Mouse (Mus musculus) testis, postnatal 10 days (tissue): Measurements from ENCODE around the gene Ids.
"Not testable (repeated sequence)": the region's sequence is repeated elsewhere in the genome, so short reads cannot be mapped to it uniquely, and the experiment has no call there.

ENCODE experiments used
- DNase-seq: peaks from one replicate; pipeline ENCODE4 v3.0.0; 2021; ENCODE audit warnings: low spot score

The Ids gene

DNA sequence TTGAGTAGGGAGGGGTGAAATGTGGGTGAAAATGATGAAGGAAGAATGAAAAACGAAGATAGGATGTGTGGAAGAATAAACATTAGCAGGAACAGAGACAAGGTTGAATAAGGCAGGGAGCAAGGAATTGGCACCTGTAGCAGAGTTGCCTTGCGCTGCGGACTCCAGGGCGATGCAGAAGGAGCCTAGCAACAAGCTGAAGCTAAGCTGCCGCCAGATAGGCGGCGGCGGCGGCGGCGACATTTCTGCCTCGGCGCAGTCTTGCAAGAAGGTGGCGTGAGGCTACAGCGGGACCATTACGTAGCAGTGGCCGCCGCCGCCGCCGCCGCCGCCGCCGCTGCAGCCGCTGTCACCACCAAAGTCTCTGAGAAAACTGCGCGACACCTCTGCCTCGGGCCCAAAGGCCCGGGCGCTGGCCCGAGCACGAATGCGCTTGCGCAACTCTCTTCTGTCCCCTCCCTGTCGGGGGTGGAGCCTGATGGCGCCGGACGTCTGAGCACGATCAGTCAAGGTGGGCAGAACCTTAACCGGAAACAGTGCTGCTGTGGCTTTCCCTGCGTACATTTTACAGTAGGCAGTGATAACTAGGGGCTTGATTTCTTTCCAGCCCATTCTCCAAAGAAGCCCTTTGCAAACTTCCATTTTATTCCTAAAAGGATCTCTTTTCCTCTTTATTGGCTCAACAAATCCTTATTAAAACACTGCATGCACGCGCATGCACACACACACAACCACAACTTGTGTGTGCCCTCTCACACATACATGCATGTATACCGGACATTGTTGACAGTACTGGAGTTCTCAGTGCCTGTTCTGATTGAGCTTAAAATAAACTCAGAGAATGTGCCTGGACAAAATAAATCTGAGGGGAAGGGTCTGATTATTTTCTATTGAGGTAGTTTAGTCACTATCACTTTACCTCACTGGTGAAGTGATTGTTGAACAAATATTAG lies at the start of gene Ids:
Gene Ids, minus strand, starts transcription at position 424 of the 953 bp plus-strand sequence.
- peak; percentile 86 for DNase-seq

DNA sequence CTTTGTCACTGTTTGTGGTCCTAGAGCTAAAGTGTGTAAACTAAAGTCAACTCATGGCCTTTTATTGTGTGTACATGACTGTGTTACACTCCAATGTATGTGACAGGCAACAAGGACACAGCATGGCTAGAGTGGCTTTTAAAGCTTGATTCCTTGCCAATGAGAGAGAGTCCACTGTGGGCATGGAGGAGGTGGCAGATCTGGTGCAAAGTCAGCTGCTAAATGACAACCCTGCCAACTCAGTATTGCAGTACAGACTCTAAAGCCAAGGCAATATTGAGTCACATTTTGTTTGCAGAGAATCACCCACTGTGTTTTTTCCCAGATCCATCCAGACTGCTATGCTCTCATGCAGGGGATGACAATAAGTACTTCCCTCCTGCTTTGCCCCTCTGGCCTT lies 27.8 kb upstream of the Ids start:
- not testable (repeated sequence) for DNase-seq

DNA sequence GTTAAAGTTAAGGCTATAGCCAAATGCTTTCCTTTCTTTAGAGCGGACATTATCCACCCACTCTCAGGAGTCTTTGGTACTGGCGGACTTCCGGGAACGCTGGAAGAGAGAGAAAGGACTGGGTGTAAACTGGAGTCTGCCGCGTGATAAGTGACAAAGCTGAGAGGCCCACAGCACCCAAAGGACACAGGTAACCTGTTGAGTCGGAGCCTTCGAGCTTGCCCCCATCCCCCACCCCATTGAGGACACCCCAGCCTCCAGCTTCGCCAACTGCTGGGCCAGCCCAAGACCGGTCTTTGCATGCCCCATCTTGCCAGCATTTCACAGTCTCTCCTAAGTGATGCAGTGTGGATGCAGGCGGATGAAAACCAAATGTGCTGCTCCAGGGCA lies 21.1 kb upstream of the Ids start:
- DNase-seq = peak; percentile 51

DNA sequence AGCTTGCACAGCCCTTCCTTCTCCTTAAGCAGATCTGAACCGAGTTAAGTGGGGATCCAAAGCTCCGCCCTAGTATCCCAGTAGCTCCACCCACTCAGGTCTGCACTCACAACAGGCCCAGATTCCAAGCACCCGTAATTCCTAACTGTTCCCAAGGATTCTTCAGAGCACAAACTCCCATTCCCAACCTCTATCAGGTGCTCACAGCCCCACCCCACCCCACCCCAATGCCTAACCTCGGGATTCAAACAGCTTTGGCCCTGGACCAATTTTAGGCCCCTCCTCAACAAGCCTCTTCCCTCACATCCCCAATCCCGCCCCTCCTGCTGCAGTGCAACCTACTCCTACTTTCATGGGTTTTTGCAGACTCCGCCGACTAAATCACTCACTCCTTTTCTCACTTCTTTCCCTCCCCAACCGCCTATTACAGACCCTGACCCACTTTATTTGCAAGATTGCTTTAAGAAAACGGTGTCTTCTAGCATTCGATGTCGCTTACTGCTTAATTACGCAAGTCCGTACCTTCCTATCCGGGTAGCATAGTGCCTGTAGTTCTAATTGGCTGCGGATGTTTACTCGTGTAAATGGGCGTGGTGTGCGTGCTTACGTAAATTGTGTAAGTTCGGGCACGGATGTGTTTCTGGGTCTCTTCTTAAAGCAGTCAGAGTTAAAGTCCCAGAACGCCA lies 20.5 kb upstream of the Ids start, which contains the start of gene 1110012L19Rik:
Gene 1110012L19Rik, plus strand, starts transcription at position 602 of the 686 bp plus-strand sequence.
- DNase-seq = peak; percentile 62

DNA sequence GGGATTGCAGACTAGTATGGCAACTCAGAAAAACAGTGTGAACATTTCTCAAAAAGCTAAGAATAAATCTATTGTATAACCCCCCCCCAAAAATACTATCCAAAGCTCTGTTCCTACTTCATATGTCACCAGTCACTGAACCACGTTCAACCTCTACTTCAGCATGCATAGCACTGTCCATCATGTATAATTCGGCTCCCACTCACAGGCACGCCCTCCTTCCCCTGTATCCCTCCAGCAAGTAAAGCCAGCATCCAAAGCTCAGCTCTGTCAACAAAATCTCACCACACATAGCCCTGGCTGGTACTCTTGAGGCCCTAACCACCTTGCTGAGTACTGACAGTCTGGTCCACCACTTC lies 20.0 kb upstream of the Ids start:
- no peak for DNase-seq

DNA sequence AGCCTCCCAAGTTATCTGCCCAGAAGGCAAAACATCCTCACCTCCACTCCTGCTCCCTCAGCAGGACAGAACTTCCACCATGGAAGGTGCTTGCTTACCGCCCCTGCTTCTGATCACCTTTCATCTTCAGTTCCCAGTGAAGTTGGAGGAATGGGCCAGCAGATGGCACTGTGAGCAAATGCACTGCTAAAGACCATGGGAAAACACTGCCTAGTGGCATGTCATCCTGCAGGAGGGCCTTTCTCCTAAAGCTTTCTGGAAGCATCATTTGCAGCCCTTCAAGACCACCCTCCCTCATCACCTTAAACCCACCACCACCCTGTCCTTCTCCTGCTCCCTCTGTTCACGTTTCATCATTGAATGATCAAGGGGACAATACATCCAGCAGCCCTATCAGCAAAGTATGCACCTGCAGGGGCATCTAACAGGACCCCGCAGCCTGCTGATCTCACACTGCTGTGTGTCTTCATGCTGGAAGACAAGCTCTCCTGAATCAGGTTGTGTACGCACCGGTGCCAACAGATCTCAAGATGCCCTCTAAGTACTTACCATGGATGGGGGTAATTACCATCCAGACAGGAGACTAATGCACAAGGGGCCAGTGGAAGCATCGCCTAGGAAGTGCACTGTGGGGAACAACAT lies 9.7 kb upstream of the Ids start:
- not testable (repeated sequence) for DNase-seq

DNA sequence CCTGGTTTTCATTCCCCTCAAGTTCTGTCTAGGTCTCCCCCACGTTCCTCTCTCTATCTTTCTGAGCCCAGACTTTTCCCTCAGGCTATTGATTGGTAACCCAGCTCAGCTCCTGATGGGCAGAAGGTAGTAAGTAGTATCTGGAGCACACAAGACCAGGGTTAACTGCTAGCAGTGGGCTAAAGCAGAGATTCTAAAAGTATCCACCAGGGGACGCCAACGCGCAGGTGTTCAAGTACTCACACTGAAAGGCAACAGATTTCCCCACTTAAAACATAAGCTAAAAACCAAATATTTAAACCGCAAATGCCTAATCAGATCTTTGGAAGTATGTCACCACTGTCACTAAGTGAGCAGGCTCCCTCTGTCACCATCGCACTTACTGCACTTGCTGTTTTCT lies 4.9 kb upstream of the Ids start:
- DNase-seq = not testable (repeated sequence)

DNA sequence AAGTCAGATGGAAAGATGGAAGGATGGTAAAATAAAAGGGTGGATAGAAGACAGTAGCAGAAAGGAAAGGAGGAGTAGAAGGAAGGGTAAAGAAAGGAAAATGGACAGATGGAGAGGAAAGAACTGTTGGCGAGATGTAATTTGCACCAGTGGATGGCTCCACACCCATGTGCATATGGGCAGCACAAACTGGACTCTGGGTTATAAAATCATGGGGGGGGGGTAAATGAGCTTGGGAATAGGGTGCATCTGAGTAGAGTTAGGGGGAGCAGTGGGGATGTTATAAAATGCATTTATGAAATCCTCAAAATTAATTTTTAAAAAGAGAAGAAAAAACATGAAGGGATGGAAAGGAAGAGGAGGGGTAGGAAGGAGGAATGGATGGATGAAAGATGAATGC lies 682 bp downstream of the Ids start:
- DNase-seq = no peak

DNA sequence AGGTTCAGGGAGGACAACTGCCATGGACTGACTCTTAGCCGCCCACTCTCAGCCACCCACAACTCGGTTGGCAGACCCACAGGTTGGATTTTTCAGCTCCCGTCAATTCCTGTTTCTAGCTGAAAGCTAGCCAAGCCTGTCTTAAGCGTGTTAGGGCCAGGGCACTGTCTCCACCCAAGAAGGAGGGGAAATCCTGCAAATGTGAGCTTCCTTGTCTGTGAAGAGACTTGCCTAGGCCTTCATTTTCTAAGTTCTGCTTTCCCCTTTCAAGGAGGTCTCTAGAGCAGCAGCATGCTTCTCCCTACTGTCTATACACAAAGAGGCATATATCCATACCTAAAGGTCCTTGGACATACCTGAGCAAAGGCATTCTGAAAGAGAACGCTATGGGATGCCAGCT lies 1.4 kb downstream of the Ids start:
- DNase-seq = no peak

DNA sequence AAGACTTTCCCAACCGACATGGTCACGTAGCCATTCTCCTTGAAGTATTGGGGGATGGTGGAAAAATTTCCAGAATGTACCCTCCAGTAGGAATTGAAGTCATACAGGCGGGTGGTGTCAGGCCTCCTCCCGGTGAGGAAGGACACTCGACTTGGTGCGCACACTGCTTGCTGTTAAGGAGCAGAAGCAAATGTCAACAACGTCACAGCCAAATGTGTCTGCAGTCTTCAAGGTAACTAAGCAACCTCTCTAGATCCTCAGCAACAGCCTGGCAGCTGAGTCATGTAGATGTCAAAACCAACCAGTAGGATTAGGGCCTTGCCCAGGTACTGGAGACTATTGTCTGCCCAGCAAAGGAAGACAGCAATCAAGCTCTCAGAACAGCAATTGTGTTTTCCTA lies 1.9 kb downstream of the Ids start:
- DNase-seq = no peak

DNA sequence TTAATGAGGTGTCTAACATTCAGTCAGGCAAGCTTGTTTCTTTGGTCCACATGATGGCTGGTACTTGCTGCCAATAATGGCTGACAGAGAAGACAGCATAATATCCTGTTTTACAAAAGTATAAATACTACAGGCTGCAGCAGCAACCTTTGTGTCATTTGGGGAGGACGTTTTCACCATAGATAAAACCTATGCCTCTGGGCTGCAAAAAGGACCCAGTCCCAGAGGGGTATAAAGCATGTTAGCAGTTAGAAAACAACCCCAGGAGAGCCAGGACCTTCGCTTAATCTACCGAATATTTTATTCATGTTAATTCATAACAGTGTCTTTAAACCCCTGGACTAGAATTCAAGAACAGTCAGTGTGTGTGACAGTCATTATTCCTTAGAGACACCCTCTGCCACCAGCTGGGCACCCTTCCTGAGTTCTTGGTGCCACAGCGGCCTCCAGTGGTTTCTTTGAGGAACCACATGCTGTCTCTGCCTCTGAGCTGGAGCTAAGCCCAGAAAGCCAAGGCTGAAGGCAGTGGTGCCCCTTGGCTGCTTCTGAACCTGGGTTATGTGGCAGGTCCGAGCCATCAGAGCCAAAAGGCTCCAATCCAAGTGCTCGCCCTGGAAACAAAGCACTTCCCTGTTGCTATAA lies 34.6 kb downstream of the Ids start:
- DNase-seq = peak; percentile 65

DNA sequence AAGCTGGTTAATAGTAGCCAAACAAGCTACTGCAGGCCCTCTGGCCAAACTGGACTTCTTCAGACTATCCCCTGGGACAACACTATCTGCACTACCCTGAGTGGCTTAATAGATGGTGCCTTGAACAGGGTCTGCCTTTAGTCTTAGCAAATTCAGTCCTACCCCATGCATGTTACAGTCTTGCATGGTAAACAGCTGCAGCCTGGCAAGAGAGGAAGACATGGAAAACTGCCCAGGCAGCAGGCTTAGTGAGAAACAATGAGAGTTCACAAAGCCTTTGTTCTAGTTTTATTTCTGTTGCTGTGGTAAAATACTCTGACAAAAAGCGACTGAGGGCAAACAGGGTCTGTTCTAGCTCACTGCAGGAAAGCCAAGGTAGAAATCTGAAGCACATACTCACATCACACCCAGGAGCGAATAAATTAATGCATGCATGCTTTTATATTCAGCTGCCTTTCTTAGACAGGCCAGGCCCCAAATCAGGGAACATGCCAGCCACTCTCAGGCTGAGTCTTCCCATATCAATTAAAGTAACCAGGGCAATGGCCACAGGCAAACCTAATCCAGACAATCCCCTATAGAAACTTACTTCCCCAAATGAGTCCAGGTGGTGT lies 36.2 kb downstream of the Ids start:
- DNase-seq = no peak

DNA sequence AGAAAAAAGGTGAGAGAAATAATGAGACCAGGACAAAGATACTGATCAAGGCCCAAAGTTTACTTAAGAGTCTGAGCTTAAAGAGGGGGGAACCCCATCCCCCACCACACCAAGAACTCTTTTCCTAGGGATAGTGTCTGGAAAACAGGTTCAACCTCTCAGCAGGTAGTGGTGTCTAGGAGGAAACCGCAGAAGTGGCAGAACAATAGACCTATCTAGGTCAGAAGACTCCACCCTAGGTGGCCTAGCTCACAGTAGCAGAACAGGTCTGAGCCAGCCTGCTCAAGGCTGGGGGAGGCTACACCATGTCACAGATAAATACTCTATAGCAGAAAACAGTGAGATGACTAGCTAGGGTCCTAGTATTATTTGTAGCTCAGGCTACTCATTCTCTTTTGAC lies 37.2 kb downstream of the Ids start:
- DNase-seq = no peak

DNA sequence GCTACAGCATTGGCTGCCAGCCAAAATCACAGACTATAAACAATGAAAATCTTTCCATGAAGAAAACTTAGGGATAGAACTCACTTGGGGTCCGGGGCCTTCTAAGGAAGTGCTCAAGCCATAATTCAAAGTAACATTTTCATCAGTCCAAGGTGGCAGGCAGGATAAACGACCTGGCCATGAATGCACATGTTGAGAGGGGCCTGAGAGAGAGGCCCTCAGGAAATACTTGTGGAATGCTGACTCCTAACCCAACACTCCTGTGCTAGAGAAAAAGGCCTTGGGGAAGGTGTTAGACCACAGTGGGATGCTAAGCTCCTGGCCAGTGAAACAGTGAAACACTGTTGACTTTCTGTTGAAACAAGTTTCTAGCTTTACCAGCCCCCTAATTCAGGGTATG lies 45.6 kb downstream of the Ids start:
- no peak for DNase-seq

DNA sequence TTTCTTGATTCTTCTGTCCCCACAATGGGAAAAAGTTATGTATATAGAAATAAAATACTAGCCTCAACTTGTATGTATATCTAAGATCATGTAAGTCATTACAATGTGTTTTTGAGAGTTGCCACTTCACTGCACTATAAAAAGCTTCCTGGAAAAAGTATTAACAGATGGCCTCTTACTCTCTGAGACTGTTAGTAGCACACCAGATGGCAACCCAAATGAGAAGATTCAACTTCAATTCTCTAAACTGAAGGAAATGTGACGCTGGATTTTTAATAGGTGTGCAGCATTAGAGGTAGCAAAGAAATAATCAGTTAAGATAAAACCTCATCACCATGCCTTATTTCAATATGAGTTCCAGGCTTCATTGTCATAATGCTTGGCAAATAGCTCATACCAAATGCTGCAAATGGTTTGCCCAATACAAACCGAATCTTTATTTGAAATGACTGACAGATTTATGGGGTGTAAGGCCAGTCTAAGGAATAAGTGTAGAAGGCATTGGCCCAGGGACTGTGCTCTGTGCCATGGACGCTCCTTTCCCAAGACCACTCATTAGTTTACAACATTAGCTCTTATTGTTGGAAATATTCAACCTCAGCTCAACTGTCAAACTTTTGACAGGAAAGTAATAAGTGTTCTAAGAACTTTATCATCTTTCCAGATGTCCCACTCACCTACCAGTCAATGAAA lies 49.8 kb downstream of the Ids start:
- no peak for DNase-seq
